Mouse (Mus musculus) liver, postnatal 0 days (tissue): Measurements from ENCODE around the gene Olfr521.

ENCODE experiments used
- CTCF ChIP-seq: sonication (generic); IDR thresholded peaks from 2 replicates; pipeline ENCODE4 v1.5.1; 2016; ENCODE audit warnings: antibody characterized with exemption, low read depth
- EP300 ChIP-seq: IDR thresholded peaks from 2 replicates; pipeline ENCODE4 v1.6.1; 2016; ENCODE audit warnings: antibody characterized with exemption, low read depth, mild to moderate bottlenecking

DNA sequence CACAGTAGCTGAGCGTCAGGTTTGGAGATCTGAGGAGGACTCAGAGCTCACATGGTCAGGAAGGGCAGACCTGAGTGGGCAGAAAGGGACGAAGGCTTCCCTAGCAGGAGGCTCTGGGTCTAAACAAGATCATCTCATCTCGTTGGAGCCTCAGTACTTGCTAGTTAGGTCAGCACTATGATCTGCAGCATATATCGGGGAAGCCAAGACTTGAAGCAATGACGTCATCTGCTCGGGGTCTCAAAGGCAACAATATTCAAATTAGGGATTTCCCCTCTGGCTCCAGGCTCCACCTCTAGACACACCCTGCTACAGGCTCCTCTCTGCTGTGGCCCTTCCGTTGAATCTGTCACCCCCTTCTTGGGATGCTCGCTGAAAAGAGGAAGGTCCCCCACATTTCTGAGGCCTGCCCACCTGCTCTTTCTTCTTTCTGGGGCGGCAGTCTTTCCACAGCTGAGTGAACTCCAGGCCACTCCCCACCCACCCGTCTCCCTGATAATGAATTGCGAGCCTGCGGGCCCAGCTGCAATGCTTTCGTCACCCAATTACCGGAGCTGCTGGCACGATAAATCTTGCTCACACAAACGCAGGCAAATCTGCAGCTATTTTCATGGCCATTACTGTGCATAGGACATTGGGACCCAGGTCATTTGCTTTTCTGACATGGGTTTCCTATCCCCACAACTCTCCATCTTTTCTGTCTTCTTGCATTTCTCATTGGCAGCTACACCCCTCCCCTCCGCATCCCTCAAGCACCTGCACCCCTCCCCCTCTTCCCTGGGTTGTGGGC is 32.1 kb downstream of the Olfr521 start:
- TF ChIP-seq EP300 (no peak), CTCF (no peak)
